Mouse (Mus musculus): ENCODE measurements around the gene Krt19. TPM values are rescaled to one million over a fixed set of nuclear protein-coding genes. Genes with fewer than 3 reads are reported as not detected.

Krt19 gene
- polyA plus RNA-seq (2012; rRNA removed): 8.8 and 9.2 TPM in 2 replicates

DNA sequence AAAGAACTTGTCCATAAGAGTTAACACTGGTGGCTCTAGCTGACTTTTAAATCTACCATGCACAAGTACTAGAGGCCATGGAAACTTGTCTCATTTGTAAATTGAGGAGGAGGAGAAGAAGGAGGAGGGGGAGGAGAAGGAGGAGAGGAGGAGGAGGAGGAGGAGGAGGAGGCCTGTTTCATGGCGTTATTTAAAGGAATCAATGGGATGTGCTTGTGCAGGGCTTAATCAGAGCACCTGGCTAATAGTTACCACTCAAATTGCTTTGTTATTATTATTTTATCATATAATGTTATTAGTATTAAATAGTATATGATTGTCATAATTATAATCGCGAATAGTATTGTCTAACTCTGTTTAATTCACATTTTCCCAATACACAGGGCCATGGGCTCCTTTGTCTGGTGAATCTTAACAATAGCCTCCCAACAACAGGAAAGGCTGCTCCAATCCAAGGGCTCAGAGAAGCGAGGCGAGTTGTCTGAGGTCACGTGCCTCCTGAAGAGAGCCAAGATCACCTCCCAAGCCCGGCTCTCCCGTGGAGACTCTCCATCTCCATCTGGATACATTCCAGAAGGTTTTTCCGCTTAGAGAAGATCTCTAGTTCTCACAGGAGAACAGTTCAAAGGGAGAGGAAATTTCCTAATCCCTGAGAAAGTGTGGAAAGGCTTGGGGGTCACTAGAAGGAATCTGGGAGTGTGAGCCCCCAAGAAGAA is at the start of gene Krt19:
TSS of gene Krt19 (minus strand) at position 51 of the 716 bp plus-strand sequence.

GRCm38 (mm10) chr11:100192992-100193391 is 44.5 kb upstream of the Krt19 start, which contains the start of gene Krt9:
TSS of gene Krt9 (minus strand) at chr11:100193246.

GRCm38 (mm10) chr11:100135731-100136130 is 12.7 kb downstream of the Krt19 start, which contains the start of gene Krt15:
TSS of gene Krt15 (minus strand) at chr11:100135928.

DNA sequence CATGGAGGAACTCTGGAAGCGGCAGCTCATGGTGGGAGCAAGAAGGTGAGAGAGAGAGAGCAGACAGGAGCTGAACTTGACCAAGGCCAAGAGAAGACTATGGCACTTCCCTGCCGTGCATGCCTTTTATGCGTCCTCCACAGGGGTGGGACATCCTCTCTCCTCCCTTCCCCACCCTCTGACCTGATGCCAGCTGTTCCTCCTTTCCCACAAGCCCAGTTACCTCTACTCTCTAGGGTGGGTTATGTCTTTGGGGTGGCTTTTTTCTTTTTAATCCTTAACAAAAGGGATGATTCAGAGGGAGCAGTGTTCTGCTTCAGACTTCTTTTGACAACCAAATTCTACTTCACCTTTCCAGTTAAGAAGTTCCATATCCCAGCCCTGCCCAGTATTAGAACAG is 27.0 kb downstream of the Krt19 start, which contains the start of gene Krt13:
TSS of gene Krt13 (minus strand) at position 101 of the 400 bp plus-strand sequence.

GRCm38 (mm10) chr11:100105576-100106122 is 42.8 kb downstream of the Krt19 start, which contains the start of gene Krt36:
TSS of gene Krt36 (minus strand) at chr11:100105626.

DNA sequence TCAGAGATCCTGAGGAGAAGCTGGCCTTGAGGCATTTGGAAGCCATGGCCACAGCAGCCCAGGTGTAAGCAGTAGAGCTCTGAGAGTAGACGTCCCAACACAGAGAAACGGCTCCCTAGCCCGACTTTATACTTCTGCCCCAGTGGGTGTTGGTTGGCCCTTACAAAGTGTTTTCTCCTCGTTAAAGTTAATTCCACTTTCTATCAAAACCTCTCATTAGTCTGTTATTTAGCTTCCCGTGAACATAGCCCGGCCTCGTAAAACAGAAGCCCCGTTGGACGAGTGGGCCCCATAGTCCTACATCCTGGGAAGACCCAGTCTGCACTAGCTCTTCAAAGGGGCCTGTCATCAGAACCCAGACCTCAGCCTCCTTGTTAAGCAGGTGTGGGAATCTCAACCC is 52.3 kb downstream of the Krt19 start, which contains the start of gene Krt35:
TSS of gene Krt35 (minus strand) at position 101 of the 400 bp plus-strand sequence.

Other genes with a start within 250 kb of the Krt19 start
- gene Krtap31-1, start 240.7 kb downstream of the Krt19 start, polyA plus RNA-seq (2012; rRNA removed): not detected in 2 replicates
- gene Gm11565, start 233.9 kb downstream of the Krt19 start, polyA plus RNA-seq (2012; rRNA removed): not detected in 2 replicates
- gene Krtap31-2, start 212.4 kb downstream of the Krt19 start, polyA plus RNA-seq (2012; rRNA removed): not detected in 2 replicates
- gene Krtap9-5, start 200.2 kb downstream of the Krt19 start, polyA plus RNA-seq (2012; rRNA removed): not detected in 2 replicates
- not detected in 2 replicates for gene Krtap29-1, start 169.6 kb downstream of the Krt19 start, polyA plus RNA-seq (2012; rRNA removed)
- gene Krtap16-1, start 162.1 kb downstream of the Krt19 start, polyA plus RNA-seq (2012; rRNA removed): not detected in 2 replicates
- gene Krtap17-1, start 154.7 kb downstream of the Krt19 start, polyA plus RNA-seq (2012; rRNA removed): not detected in 2 replicates
- gene Krt33a, start 132.5 kb downstream of the Krt19 start, polyA plus RNA-seq (2012; rRNA removed): not detected in 2 replicates
- 0.09 TPM in 1 of 2 replicates, not detected in the other for gene Krt33b, start 118.8 kb downstream of the Krt19 start, polyA plus RNA-seq (2012; rRNA removed)
- not detected in 2 replicates for gene Krt34, start 107.1 kb downstream of the Krt19 start, polyA plus RNA-seq (2012; rRNA removed)
- gene Krt31, start 98.1 kb downstream of the Krt19 start, polyA plus RNA-seq (2012; rRNA removed): not detected in 2 replicates
- gene Krt32, start 60.4 kb downstream of the Krt19 start, polyA plus RNA-seq (2012; rRNA removed): not detected in 2 replicates
- gene Krt35, start 52.4 kb downstream of the Krt19 start, polyA plus RNA-seq (2012; rRNA removed): 0.04 TPM in 1 of 2 replicates, not detected in the other
- gene Krt36, start 43.0 kb downstream of the Krt19 start, polyA plus RNA-seq (2012; rRNA removed): 0.05 TPM in 1 of 2 replicates, not detected in the other
- 0.05 and 0.16 TPM in 2 replicates for gene Krt13, start 27.1 kb downstream of the Krt19 start, polyA plus RNA-seq (2012; rRNA removed)
- 6.1 and 7.9 TPM in 2 replicates for gene Krt15, start 12.7 kb downstream of the Krt19 start, polyA plus RNA-seq (2012; rRNA removed)
- 0.05 and 0.36 TPM in 2 replicates for gene Krt9, start 44.6 kb upstream of the Krt19 start, polyA plus RNA-seq (2012; rRNA removed)
- gene Krt14, start 58.9 kb upstream of the Krt19 start, polyA plus RNA-seq (2012; rRNA removed): 3.2 and 9.1 TPM in 2 replicates
- gene Krt16, start 100.2 kb upstream of the Krt19 start, polyA plus RNA-seq (2012; rRNA removed): not detected in 2 replicates
- 0.14 and 0.73 TPM in 2 replicates for gene Krt17, start 112.4 kb upstream of the Krt19 start, polyA plus RNA-seq (2012; rRNA removed)
- not detected in 2 replicates for gene Krt42, start 121.2 kb upstream of the Krt19 start, polyA plus RNA-seq (2012; rRNA removed)
- gene Eif1, start 171.2 kb upstream of the Krt19 start, polyA plus RNA-seq (2012; rRNA removed): 215 and 452 TPM in 2 replicates
- gene Gast, start 185.7 kb upstream of the Krt19 start, polyA plus RNA-seq (2012; rRNA removed): 0.19 TPM in 1 of 2 replicates, not detected in the other
- 33.8 and 134 TPM in 2 replicates for gene Hap1, start 207.5 kb upstream of the Krt19 start, polyA plus RNA-seq (2012; rRNA removed)
- gene Jup, start 249.1 kb upstream of the Krt19 start, polyA plus RNA-seq (2012; rRNA removed): 21.6 and 38.3 TPM in 2 replicates

Data from central nervous system, embryonic 11.5 days (tissue).